Mouse (Mus musculus): ENCODE results near the gene Tex48.

The Tex48 gene

DNA sequence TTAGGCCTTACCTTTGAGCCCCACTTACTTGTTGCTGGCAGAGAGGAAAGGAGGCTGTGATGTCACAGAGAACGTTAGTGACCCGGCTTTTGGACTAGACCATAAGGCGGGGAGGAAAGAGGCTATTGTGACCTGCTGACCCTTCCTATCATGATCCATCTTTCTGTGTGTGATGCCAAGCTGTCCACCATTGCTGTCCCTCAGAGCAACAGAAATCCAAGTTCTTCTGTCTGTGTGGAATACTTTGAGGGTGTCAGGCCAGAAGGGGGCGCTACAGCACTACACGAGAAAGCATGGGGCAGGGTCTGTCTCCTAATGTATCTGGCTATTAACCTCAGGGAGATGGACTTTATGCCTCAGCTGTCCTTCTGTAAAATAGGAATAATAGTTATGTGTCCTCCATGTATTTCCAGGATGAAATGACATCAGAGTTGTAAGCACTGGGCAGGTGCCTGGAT is at the start of gene Tex48:
TSS of gene Tex48 (minus strand) at position 51 of the 458 bp plus-strand sequence.
- peak; percentile 39 for DNase-seq (ENCODE audit: low read depth, low spot score)

DNA sequence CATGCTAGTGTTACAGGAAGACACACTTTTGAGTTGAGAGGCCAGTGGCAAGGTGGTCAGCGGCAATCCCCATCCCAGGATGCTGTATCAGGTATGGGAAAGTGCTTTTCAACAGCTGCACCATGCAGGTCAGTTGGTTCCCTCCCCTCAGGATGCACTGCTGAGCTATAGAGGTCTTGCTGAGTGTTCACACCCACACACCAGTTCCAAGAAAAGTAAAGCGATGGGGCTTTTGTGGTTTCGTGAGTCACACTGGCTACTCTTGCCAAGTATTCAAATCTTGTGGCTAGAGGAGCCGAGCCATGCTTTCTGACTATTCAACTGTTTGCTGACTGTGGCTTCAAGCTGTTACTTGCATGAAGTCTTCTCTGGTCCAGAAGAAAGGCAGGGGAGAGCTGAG is 46.0 kb upstream of the Tex48 start:
- no peak for DNase-seq (ENCODE audit: low read depth, low spot score)

DNA sequence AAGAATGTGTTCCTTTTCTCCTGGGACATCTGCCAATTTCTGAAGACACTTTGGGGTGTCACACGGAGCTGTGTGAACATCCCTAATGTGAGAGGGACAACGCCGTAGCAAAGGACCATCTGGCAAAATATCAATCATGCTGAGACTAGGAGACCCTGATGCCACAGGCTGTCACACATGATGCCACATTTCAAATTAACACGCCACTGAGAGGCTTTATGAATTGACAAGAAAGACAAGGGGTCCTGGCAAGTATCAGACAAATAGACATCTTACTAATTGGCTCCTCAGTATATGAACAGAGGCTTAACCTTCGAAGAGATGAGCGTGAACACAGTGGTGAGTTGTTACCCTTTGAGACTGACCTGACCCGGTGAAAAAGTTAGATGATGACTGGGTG is 43.5 kb upstream of the Tex48 start:
- no peak for DNase-seq (ENCODE audit: low read depth, low spot score)

DNA sequence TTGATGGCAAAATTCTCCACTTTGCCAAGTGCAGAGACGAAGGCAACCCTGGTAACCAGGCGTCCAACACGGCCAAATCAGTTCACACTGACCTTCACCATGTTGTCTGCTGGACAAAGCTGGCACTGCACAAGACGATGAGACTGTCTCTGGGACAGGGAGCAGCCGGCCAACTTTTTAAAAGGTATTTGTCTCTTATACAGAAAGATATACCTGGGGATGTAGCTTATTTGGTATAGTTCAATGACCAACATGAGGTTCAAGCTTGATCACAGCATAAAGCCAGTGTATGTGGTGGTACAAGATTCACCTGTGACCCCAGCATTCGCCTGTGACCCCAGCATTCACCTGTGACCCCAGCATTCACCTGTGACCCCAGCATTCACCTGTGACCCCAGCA is 41.1 kb upstream of the Tex48 start, which contains the start of gene Gm11214:
TSS of gene Gm11214 (minus strand) at position 101 of the 400 bp plus-strand sequence.
- DNase-seq (ENCODE audit: low read depth, low spot score): no peak

DNA sequence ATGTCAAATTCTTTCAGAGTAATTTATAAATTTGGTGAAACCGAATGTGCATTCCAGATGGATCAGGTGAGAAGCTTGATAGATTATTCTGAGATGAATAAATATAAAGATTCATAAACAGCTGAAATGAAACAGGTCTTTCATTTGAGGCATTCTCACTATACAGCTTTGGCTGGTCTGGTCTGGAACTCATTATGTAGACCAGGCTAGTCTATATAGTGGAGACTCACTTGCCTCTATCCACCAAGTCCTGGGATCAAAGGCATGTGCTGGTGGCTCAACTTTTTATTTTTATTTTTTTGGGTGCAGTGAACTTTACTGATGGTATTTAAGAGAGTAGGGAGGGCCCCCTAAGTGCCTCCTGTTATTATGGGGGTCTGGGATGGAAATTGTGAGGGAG is 39.6 kb upstream of the Tex48 start:
- DNase-seq (ENCODE audit: low read depth, low spot score): no peak

DNA sequence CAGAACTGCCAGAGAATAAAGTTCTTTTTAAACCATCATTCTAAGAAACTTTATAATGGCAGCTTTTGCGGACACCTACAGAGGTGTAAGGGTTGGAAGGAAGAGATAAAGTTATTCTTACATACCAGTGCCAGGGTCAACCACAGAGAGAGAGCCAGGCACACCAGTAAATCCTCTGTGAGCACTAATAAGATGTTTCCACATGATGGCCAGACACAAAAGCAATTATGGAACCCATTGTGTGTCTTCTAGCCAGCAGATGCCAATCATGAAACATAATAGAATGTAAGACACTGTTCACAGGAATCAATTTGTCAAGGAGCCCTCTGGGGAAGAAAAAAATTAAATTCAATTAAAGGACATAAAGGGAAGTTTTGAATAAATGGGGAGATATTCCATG is 39.2 kb upstream of the Tex48 start:
- no peak for DNase-seq (ENCODE audit: low read depth, low spot score)

DNA sequence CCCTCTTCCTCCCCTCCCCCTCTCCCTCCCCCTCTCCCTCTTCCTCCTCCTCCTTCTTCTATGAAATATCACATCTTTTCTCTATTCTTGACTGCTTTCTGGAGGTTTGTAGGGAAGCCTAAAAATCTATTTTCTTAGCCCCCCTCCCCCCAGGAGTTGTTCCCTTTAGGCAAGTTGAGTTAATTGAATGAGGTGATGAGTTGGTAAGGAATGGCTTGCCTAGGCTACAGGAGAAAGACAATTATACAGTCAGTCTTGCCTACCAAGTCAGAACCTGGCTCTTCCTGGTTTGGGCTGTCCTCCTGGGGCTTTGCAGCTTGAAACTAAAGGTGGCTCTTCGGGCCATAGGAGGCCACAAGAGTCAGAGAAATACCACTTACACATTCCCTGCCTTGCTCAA is 37.5 kb upstream of the Tex48 start:
- peak; percentile 31 for DNase-seq (ENCODE audit: low read depth, low spot score)

DNA sequence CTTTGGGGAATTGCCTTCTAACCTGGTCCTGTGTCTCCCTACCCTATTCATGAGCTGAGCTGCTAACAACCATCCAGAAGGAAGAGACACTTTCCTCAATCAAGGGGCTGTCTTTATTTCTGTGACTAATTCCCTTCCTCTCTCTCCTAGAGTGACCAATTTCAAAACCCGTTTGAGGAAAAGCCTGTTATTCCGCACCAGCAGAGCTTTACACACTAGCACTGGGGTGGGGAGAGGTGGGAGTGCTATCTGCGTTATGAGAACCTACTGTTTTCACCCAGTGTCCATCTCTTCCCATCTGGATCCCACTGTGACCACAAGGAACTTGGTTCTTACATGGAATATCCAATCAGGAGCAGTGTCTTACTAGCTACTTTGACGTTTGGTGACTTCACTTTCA is 36.9 kb upstream of the Tex48 start:
- DNase-seq (ENCODE audit: low read depth, low spot score): peak; percentile 26

DNA sequence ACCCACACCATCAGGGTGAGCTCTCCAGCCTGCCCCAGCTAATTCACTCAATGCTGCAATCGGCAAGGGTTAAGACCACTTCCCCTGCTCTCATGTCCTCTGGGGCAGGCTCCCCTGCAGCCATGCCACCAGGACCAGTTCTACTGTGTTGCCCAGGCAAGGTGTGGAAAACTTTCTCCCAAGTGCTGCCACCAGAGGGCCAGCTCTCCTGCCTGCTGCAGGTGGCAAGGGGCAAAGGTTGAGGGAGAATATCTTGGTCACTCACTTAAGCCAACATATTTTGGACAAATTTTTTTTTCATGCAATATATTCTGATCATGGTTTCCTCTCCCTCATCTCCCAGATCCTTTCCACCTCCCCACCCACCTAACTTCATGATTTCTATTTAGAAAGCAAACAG is 32.2 kb upstream of the Tex48 start:
- no peak for DNase-seq (ENCODE audit: low read depth, low spot score)

DNA sequence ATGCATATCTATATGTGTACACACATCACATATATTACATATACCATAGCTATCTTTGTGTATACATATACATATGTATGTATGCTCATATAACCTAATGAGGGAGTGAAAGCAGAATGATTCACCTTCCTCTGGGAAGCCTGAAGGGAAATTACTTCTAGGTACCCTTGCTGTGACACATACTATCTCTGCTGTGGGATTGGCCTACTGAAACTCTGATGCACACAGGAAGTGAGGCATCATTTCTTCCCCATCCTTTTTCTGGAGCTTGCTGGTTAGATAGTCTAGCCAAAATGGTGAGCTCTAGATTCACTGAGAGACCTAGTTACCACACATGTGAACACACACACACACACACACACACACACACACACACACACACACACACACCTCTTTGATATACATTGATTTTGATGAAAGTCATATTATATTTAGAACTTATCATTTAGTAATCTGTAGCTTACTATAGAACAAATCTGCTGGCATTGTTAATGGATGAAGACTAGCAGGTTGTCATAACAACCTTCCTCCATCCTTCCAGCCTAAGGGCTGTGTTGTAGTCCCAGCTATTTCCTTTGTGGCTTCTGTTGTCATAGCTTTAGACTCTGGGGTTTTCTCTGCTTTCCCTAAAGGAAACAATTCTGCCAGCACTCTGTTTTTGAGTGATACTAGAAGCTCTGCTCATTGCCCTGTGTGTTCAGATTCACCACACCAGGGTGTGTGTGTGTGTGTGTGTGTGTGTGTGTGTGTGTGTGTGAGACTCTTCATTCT is 21.9 kb upstream of the Tex48 start:
- no peak for DNase-seq (ENCODE audit: low read depth, low spot score)

DNA sequence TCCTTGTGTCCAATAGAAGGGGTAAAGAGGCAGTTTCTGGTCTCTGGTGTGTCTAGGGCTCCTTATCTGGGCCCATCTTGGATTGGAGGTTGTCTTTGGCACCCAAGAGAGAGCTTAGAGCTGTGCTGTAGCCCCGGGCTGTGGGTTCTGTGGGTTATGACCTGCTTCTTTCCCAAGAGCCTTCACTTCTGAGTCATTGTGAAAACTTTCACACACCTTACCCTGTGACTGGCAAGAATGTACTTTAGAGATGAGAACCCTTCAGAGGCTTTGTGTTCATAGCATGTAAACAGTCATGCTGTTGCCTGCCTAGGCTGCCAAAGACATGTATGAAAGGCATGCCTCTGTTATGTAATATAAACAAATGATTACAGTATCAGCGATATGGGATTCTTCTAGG is 17.6 kb upstream of the Tex48 start:
- DNase-seq (ENCODE audit: low read depth, low spot score): no peak

DNA sequence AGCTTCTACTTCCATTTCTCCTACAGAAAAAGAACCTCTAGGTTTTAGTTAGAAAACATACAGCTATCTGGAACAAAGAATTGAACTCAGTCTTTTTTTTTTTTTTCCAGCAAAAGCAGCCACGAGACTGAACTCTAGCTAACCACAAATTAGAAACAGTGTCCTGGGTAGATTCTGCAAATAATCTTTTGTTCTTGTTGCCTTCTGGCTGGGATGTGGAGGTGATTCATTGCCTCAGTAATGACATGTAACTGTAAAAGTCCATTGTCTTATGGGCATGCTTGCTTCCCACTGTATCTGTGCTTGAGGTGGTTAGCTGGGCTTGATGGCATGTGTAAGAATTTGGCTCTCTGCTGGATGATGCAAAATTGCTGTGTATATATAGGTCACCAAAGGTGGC is 16.4 kb upstream of the Tex48 start:
- DNase-seq (ENCODE audit: low read depth, low spot score): no peak

DNA sequence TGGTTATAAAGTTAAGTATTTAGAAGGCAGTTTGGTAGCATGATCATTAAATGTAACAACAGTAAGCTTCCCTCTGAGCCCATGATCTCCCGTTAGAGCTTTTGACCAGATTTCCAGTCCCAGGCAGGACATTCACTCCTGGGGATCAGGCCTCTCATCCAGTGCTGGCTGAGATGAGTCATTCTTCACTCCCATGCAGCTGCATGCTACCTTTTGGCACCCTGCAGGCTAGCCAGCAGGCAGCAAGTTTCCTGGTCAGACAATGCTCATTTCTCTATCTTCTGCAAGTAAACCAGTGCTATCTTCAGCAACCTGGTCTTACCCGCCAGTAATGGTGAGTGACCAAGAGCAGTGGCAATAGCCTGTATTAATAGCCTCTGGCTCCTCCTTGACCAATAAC is 11.0 kb upstream of the Tex48 start:
- DNase-seq (ENCODE audit: low read depth, low spot score): no peak

DNA sequence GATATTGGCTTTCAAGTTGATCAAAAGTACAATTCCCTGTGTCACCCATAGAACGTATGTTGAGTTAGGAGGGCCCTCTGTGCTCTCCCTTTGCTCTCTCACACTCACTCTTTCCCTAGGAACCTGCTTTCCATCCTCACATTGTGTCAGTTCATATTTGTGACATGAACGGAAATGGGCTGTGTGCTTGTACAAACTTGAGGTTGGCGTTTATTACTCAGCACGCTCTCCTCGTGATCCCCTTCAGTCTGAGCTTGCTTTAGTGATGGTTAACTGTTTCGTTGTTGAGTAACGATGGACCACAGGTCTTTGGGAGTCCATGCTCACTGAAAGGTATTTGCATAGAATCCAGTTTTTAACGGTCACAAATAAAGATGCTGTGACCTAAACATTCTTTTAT is 4.9 kb upstream of the Tex48 start:
- DNase-seq (ENCODE audit: low read depth, low spot score): no peak

DNA sequence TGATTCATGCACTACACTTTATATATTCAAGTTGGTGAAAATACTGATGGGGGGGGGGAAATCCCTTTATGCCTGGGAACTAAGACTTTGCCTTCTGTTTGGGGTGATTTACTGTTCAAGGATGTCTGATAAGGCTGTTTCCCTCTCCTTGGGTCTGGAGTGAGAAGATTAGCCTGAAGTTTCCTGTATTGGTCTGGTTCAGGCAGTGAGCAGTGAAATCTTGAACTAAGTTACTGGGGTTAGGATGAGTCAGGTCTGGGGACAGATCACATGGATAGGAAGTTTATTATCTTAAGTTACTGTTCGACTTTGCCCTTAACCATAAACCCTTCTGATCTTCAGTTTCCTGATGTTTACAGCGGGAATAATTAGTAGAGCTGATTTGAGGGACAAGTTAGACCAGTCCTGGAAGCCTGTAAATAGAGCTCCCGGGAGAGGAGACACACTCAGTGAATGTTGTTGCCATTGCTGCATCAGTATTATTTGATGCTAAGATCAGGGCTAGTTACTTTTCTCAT is 3.4 kb upstream of the Tex48 start:
- DNase-seq (ENCODE audit: low read depth, low spot score): no peak

DNA sequence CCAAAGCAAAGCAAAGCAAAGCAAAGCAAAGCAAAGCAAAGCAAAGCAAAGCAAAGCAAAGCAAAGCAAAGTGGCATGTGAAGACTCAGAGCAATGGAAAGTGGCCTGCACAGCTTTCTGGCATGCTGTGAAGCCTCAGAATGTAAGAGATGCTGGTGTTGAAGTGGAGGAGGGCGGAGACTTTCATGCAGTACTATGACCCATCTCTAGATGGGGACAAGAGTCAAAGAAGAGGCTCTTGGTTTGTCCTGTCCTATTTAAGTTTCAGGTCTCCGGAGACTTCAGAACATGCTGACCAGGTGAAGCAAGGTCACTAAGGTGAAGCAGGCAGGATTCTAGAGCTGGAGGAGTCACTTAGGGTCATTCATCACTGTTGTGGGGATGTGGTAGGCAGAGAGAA is 367 bp downstream of the Tex48 start:
- no peak for DNase-seq (ENCODE audit: low read depth, low spot score)

DNA sequence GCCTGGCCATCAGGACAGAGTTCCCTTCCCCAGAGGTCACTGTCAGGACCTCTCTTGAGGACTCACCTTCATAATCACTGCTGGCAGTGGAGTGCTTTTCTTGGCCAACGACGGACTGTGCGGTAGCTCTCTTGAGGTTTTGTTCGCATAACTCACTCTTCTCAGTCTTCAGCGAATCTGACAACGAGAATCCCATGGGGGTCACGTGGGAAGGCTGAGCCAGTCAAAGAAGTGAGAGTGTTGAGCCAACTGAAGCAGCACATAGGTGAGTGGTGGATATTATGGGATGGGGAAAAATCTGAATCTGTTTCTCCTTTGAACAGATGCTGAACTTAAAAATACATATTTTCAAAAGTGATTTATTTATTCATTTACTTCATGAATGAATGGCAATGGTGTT is 13.8 kb downstream of the Tex48 start:
- DNase-seq (ENCODE audit: low read depth, low spot score): no peak

DNA sequence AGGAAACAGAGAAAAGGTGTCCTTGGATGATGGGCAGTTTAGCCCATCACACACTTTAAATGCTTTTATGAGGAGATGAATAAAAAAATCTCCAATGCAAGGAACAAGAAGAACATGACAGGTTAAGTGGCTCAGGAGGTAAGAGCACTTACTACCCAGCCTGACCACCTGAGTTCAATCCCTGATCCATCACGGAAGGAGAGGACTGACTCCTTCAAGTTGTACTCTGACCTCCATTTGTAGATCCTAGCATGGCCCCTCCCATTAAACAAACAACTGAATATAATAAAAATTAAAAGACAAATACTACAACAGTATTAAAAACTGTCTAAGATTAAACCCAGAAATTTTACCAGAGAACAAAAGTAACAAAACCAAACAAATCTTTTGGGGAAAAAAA is 16.3 kb downstream of the Tex48 start:
- DNase-seq (ENCODE audit: low read depth, low spot score): no peak

DNA sequence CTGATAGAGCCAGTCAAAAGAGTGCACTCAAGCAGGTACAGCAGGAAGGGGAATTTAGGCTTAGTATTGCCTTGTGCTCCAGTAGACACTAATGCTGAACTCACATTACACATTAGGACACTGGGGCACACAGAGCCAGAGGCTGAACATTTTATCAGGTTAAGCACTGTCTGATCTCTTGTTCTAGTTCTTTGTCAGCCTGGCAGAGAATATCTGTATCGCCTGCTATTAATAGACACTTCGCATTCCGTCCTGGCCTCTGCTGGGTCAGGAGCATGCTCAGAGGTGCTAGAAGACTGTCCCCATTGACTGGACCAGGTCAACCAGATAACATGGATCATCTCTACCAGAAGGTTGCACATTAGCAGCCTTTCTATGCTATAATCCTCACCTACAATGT is 16.7 kb downstream of the Tex48 start:
- DNase-seq (ENCODE audit: low read depth, low spot score): no peak

DNA sequence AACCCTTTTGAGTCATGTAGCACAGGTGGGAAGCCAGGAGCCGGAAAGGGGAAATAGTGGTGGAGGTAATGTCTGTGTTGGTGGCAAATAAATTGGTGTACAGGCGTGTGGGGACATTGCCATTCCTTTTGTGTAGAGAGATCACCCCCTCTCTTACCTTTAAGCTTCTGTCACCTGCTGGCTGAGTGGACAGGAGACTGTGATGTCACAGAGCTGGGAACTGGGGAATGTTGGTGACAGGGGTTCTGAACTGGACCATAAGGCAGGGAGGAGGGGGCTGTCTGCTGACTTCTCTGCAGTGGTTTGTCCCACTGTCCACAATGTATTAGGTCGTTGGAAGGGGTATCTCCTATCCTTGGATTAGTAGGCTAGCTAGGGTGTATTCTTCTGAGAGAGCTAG is 17.3 kb downstream of the Tex48 start, which contains the start of gene Gm11213:
TSS of gene Gm11213 (minus strand) at position 317 of the 400 bp plus-strand sequence.
- DNase-seq (ENCODE audit: low read depth, low spot score): no peak

DNA sequence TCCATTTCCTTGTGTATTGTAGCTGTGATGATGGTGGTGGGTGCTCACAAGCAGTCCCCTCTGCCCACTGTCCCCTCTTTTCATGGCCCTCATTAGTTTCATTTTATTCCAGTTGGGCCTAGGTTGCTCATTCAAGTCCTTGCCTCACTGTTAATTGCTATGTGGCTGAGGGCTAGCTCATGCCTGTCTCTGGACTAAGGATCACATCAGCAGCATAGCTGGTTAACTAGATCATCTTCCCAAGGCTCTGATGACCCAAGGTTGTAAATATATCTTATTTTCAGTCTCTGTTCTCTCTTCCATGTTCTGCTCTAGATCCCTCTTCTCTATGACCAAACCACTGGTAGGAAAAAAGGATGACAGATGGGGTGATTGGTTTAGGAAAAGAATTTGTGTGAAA is 21.0 kb downstream of the Tex48 start:
- DNase-seq (ENCODE audit: low read depth, low spot score): no peak

DNA sequence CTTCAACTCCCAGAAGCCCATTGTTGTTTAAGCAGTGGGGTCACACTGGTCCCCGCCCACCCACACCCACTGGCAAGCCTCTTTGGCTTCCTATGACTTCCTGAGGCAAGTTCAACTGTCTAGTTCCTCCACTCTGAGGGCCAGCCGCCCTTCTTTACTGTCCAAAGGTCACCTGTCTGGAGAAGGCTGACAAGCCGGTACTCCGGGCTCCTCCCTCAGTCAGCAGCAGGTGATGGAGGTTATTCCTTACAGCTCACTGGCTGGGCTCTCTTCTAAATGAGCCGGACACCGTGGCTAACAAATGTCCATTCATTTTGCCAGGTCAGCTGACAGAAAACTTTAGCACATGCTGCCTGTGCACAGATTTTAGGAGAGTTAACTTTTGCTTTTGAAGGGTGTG is 21.4 kb downstream of the Tex48 start:
- no peak for DNase-seq (ENCODE audit: low read depth, low spot score)

DNA sequence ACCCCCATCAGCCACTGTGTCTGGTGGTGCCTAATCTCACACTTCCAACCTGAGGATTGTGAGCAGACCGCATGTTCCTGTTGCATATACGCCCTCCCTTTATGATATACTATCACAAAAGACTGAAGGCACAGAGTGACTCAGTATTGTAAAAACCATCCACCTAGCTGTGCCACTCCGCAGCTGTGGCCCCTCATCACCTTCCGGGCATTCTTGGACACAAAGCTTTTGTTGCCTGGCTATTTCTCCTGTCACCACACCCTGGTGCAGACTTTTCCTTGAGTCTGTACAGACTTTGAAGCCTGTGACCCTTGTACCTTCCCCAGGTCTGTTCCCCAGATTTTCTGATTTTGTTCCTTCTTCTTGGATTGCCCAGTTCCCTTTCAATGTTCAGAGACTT is 26.2 kb downstream of the Tex48 start:
- DNase-seq (ENCODE audit: low read depth, low spot score): no peak

DNA sequence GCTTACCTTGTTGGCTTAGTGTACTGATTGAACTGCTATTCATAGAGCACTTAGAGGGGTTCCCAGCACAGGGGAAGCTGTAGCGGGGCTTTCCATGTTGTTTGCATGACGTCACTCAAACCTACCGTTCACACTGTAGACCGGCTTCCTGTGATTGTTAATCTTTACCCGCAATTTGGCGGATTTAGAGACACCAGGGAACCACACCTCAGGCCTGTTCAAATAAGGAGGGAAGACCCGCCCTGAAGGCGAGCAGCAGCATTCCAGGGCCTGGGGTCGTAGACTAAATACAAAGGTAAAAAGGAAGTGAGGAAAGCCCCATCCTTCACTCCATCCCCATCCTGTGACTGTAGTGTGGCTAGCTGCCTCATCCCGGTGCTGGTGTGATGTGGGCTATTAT is 27.0 kb downstream of the Tex48 start:
- DNase-seq (ENCODE audit: low read depth, low spot score): no peak

All from R1 (cell line).